Mouse (Mus musculus) erythroid progenitor cell, adult 5-6 weeks (primary cell): ENCODE data around the gene Lmx1a. TPM values are rescaled to one million over a fixed set of nuclear protein-coding genes. Genes with fewer than 3 reads are reported as not detected.

Experiments
- ATAC-seq: replicated peaks from 2 replicates; pipeline ENCODE4 v1.8.0; 2016; ENCODE audit warnings: moderate number of reproducible peaks, mild to moderate bottlenecking, moderate TSS enrichment, inconsistent platforms; ENCODE audit not compliant: poor library complexity, low FRiP score, severe bottlenecking
- total RNA-seq, 2 experiments: library from RNA; stranded (forward) in 1 of 2; stranded (reverse) in 1 of 2; fragments of 150-400 nt in 1 of 2; fragments of 186-747, 209-891 nt in 1 of 2; gene quantifications; 2 replicates each; pipeline versions ENCODE4 v1.2.3 to v1.2.4; 2015 to 2017; ENCODE audit warnings: low replicate concordance in 2 of 2

Lmx1a gene
- total RNA-seq (2015; ENCODE audit: low replicate concordance) (not detected in 2 replicates), total RNA-seq (2017; ENCODE audit: low replicate concordance) (not detected in 2 replicates)

GRCm38 (mm10) chr1:167689232-167689261 is at the start of gene Lmx1a:
TSS of gene Lmx1a (plus strand) at chr1:167689237.
- ATAC-seq = no peak

- ATAC-seq = peak; percentile 72
Observed at GRCm38 (mm10) chr1:167644866-167645537, 44.0 kb upstream of the Lmx1a start.

GRCm38 (mm10) chr1:167648670-167649069 is 40.4 kb upstream of the Lmx1a start:
- no peak for ATAC-seq

GRCm38 (mm10) chr1:167649122-167649633 is 39.9 kb upstream of the Lmx1a start:
- no peak for ATAC-seq

DNA sequence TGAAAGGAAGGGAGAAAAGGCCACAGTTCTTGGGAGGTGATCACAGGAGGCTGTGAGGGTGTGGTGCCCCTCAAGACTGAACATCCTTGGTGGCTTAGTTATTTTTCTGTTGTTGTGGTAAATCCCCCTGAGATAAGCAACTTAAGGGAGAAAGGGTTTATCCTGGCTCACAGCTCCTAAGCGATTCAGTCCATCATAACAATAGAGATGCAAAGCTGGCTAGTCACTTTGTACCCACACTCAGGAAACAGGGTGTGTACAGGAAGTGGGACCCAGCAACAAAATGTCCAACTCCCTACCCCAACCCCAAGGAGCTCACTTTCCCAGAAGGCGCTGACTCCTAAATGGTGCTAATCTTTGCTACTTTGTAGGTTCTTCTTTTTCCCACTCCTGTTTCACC is 36.7 kb upstream of the Lmx1a start:
- ATAC-seq = no peak

- no peak for ATAC-seq
Observed at GRCm38 (mm10) chr1:167659065-167659464, 30.0 kb upstream of the Lmx1a start.

DNA sequence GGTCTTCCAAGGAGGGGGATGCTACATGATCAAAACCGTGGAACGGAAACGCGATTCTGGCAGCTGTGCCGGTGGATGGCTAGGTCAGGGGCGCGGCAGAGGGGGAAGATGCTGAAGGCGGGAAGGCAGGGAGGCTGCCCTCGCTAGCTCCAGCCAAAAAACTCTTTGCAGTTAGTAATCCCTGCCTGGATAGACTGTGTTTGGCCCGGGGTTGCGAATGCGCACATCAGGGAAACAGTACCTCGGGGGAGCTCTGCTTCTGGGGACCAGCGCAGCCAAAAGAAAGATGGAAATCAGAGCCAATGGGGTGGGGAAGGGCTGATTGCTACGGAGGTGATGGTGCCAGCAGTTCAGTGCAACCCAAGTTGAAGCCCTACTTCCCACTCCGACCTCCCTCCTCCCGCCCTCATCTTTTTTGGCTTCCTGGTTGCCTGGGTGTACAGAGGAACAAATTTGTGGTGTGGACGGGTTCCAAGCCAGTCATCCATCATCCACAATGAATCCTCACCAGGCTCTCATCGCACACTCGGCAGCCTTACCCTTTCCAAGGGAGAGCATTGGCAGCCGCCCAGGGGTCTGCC is 28.4 kb upstream of the Lmx1a start:
- ATAC-seq = no peak

DNA sequence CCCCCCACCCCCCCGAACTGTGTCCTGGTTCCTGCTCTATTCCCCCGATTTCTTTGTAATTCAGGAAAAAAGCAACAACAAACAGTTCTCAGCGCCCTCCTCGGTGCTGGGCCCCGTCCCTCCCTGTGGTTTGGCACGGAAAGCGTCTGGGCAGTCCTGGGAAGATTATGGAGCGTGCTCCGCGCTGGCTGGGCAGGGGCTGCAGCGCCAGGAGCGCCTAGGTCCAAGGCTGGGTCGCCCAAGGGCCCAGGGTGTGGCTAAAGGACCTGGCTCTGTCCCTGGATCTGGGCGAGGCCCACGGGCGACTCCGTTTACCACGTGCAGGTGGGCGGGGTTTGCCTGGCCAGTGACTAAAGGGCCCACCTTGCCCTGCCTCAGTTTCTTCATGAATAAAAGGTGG is 27.9 kb upstream of the Lmx1a start:
- ATAC-seq = no peak

DNA sequence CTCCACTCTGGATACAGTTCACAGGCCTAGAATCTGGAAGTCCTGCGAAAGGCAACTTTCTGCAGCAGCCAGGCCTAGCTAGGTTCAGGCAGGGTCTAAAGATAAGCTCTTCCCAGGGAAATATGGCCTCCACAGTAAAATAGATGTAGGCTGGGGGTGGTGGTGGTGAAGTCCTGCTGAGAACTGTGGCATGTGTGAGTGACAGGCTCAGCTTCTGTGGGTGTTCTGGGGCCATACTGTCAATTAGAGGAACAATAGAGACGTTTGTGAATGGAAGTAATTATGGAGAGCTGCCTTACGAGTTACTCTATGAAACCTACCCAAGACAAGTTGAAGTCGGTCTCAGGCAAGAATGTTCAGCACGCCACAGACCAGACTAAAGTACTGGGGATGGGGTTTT is 25.9 kb upstream of the Lmx1a start:
- ATAC-seq = no peak

GRCm38 (mm10) chr1:167669796-167670195 is 19.2 kb upstream of the Lmx1a start:
- peak; percentile 73 for ATAC-seq

GRCm38 (mm10) chr1:167672433-167672987 is 16.5 kb upstream of the Lmx1a start:
- ATAC-seq = no peak

- no peak for ATAC-seq
Observed at GRCm38 (mm10) chr1:167679061-167679460, 10.0 kb upstream of the Lmx1a start.

DNA sequence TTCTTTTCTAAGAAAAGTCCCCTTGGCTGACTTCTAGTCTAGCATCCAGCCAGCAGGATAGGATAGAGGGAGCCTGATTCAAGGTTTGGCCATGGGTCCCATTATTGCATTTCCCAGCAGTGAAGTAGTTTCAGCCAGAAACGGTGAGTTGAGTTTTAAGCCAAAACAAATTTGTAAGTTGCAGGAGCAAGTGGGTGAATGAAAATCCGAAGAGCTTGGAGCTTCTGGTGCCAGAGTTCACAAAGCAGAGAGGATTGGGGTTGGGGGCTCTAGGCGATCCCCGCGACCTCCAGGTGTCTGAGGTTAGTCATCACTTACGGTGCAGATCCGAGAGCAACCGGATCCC is 1.1 kb upstream of the Lmx1a start:
- ATAC-seq = no peak

DNA sequence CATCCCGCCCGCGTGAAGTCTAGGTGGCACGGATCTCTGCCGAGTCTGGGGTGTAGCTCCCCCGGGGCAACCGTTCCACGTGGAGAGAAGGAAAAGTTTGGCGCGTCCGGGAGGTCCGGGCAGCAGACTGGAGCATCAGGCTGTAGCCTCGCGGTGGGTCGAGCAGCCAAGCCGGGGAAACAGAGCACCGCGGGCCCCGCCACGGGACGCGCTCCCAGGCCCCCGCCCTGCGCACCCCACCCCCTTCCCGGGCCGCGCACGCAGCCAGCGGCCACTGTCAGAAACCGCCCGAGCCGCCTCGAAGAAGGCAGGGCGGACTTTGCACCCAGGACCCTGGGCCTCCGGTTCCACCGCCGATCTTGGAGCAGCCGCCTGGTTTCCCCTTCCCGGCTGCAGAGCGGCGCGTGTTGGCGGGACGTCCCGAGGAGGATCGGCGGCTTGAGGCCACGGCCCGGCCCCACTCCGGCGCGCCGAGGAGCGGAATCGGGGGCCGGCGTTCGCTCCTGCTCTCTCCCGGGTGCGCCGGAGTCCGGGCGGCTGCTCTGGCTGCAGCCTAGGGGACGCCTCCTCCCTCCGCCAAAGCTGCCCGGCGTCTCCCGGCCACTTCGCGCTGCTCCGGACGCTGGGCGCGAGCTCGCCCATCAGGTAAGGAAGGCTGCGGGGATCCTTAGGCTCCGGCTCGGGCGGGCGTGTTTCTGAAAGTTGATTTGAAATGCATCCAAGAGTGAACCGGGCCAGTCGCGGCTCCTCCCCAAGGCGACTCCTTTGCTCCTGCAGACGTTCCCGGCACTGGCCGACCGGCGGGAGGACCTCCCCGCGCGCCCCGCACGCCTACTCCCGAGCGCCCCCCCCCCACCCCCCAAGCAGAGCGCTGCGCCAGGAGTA is 448 bp upstream of the Lmx1a start:
- ATAC-seq = no peak

- ATAC-seq = no peak
Observed at GRCm38 (mm10) chr1:167689262-167690137, 463 bp downstream of the Lmx1a start.

DNA sequence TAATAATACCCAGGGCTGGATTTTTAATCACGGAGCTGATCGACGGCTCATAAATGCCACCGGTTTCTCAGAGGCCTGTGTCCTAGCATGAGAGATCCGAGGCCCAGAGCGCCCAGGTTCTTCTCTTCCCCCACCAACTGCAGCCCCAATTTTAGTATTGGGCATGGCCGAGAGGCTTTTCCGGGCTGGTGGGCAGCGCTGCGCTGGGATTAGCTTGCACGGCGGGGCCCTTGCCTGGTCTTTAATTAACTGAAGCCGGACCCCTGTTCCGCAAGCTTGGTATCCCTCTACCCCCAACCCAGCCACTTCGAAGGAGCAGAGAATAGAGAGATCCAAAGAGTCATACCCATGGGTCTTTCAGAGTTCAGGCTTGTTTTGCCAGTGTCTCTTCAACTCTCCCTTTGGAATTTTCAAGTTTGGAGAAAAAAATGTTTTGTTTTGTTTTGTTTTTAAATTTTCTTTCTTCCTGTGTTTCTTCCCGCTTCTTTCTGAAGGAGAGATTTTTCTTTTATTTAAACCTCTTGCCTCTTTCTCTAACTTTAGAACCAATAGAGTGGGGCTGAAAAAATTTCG is 1.2 kb downstream of the Lmx1a start:
- no peak for ATAC-seq

- no peak for ATAC-seq
Observed at GRCm38 (mm10) chr1:167690716-167691550, 1.9 kb downstream of the Lmx1a start.

DNA sequence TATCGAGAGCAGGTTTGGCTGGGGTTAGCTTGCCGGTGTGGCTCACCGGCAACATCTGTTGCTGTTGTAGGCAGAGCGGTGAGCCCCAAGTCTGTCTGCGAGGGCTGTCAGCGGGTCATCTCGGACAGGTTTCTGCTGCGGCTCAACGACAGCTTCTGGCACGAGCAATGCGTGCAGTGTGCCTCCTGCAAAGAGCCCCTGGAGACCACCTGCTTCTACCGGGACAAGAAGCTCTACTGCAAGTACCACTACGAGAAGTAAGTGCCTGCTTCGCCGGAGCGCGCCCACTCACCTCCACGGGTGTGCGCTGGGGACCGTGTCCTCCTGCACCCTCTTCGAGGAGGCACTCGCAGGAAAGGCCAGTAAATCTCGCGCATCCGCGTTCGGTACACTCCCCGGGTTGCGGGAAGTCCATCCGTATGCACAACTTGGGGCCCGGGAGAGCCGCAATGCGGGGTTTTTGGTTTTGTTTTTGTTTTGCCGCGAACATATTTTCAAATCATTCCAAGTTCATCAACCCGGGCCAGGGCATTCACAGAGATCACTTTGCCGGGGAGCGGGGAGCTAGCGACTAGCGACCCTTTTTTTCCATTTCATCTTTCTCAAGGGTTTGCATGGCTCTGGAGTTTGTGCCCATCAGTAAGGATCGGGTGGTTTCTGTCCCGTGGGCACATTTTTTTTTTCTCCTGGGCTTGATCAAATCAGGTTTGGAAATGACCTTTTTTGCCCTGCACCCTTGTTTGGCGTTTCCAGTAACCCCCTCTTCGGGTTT is 3.1 kb downstream of the Lmx1a start:
- no peak for ATAC-seq
